ENCODE assay signal across 15 mouse cellular contexts in genomic region chr14:8549108-8549507, GRCm38 (mm10).
A peak's percentile ranks its signal among the peaks of the same experiment; 100 is the strongest.
DNase-seq lines count a peak whose midpoint lies in the region.
"Had no signal": no experiment of that assay in that cellular context is flagged by ENCODE, and none has a peak within 500 bp of the region (broad histone marks: within the 10 kb centered on the region; RNA-seq: fewer than 3 reads in every experiment).

No protein-coding gene starts in this region.

- DNase-seq in 3T3-L1 (ENCODE audit: low read depth, low spot score) (peak; percentile 1), 416B (ENCODE audit: low read depth) (peak; percentile 63), MN1 (ENCODE audit: low spot score) (peak; percentile 9)
- DNase-seq in spleen, postnatal 14 days (ENCODE audit: low spot score in 2 of 2) = no peak
- no peak for DNase-seq in kidney, adult 18-20 months
- DNase-seq: adrenal gland, adult 2 months; adrenal gland, postnatal 10 days; adrenal gland, postnatal 25 days; cerebellum, adult 11 months; cerebellum, adult 18-20 months; cerebellum, adult 8-10 months; cerebellum, adult 9-11 months; cerebellum, postnatal 14 days; cerebellum, postnatal 36 days; embryo, embryonic 11 days had no signal

Comparison
In these comparisons a context has a peak if more than half of its experiments do, and no peak if none do; other contexts are left out.
1. DNase-seq: peak in 3T3-L1 (single experiment), 416B (single experiment) and MN1 (single experiment); none in spleen, postnatal 14 days (0 of 2) and kidney, adult 18-20 months (single experiment).